Mouse (Mus musculus) ES-Bruce4 (cell line): ENCODE measurements around the gene Nrg4.

Experiments used
- CTCF ChIP-seq: IDR thresholded peaks from one replicate; pipeline ENCODE4 v1.8.1; 2011; ENCODE audit warnings: low read depth, low read length
- EP300 ChIP-seq: IDR thresholded peaks from 2 replicates; pipeline ENCODE4 v1.6.1; 2011; ENCODE audit warnings: low read depth, low read length; ENCODE audit not compliant: insufficient read depth
- POLR2A ChIP-seq: IDR thresholded peaks from one replicate; pipeline ENCODE4 v1.8.1; 2011; ENCODE audit warnings: low read length; ENCODE audit not compliant: insufficient read depth

DNA sequence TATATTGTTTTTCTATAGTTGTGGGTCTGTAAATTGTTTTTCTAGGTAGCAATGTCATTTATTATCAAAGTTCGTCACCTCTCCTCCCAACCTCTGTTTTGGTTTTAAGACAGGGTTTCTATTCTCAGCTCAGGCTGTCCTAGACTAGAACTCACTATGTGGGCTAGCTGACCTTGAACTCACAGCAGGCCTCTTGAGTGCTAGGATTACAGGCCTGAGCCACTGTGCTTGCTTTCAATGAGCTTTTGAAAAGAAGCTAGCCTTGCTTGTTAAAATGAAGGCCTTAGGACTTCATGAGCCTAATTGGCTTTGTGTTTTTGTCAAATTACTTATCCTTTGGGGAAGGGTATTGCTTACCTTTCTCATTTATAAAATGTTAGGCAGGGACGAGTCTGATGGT is 152.4 kb downstream of the Nrg4 start:
- TF ChIP-seq CTCF (no peak), POLR2A (no peak), EP300 (no peak)
